Mouse (Mus musculus) cerebellum, postnatal 10 days (tissue): ENCODE data around the gene Ank3.
"Not testable (repeated sequence)": the region's sequence is repeated elsewhere in the genome, so short reads cannot be mapped to it uniquely, and the experiment has no call there.

Experiments used
- DNase-seq, 2 experiments: peaks; one replicate each; pipeline ENCODE4 v3.0.0; 2021; ENCODE audit warnings: mixed read lengths in 2 of 2

The Ank3 gene

GRCm38 (mm10) chr10:69398763-69399590, at the start of gene Ank3:
Gene Ank3, plus strand, starts transcription at chr10:69398773.
- peak; percentile 39 to 45 for DNase-seq

- DNase-seq, result peak; percentile 48 to 64
These were observed 47.3 kb upstream of the Ank3 start for GRCm38 (mm10) chr10:69351071-69351841.

GRCm38 (mm10) chr10:69351842-69352211, 46.7 kb upstream of the Ank3 start:
- peak in 1 of 2 experiments; percentile 13 for DNase-seq

- DNase-seq, result peak; percentile 97 to 98
These were observed 46.1 kb upstream of the Ank3 start, which contains the start of gene Cdk1 for GRCm38 (mm10) chr10:69352212-69353085. Gene Cdk1, minus strand, starts transcription at chr10:69352938.

- DNase-seq, result not testable (repeated sequence)
These were observed 45.5 kb upstream of the Ank3 start for GRCm38 (mm10) chr10:69353086-69353479.

GRCm38 (mm10) chr10:69359666-69360065, 38.9 kb upstream of the Ank3 start:
- no peak for DNase-seq

GRCm38 (mm10) chr10:69366208-69366607, 32.4 kb upstream of the Ank3 start:
- no peak for DNase-seq

GRCm38 (mm10) chr10:69366877-69367387, 31.6 kb upstream of the Ank3 start:
- peak in 1 of 2 experiments; percentile 57 for DNase-seq

- no peak for DNase-seq
These were observed 29.3 kb upstream of the Ank3 start for GRCm38 (mm10) chr10:69369321-69369720.

GRCm38 (mm10) chr10:69371441-69371840, 27.1 kb upstream of the Ank3 start:
- peak; percentile 70 to 74 for DNase-seq

- DNase-seq, result no peak
These were observed 26.5 kb upstream of the Ank3 start for GRCm38 (mm10) chr10:69372061-69372460.

GRCm38 (mm10) chr10:69373796-69374550, 24.6 kb upstream of the Ank3 start:
- no peak for DNase-seq

- DNase-seq, result no peak
These were observed 23.4 kb upstream of the Ank3 start for GRCm38 (mm10) chr10:69375154-69375553.

GRCm38 (mm10) chr10:69383186-69383585, 15.4 kb upstream of the Ank3 start:
- DNase-seq, result no peak

- DNase-seq, result no peak
These were observed 13.9 kb upstream of the Ank3 start for GRCm38 (mm10) chr10:69384640-69385039.

GRCm38 (mm10) chr10:69385136-69385535, 13.4 kb upstream of the Ank3 start:
- no peak for DNase-seq

- DNase-seq, result no peak
These were observed 11.8 kb upstream of the Ank3 start for GRCm38 (mm10) chr10:69386767-69387166.

- DNase-seq, result no peak
These were observed 9.1 kb upstream of the Ank3 start for GRCm38 (mm10) chr10:69389511-69389910.

GRCm38 (mm10) chr10:69398197-69398762, 293 bp upstream of the Ank3 start:
- DNase-seq, result peak; percentile 12 to 22

- peak in 1 of 2 experiments; percentile 22 for DNase-seq
These were observed 1.3 kb downstream of the Ank3 start for GRCm38 (mm10) chr10:69399814-69400385.

- DNase-seq, result no peak
These were observed 6.9 kb downstream of the Ank3 start for GRCm38 (mm10) chr10:69405431-69405830.
